Mouse (Mus musculus) embryonic facial prominence, embryonic 14.5 days (tissue): ENCODE measurements around the gene Acot11. TPM values are rescaled to one million over a fixed set of nuclear protein-coding genes. Genes with fewer than 3 reads are reported as not detected.

Experiments used
- ATAC-seq: fragments of 200-750 bp; cut with Nextera tagmentation; 2 replicates; pipeline ENCODE4 v1.8.0; 2017; ENCODE audit warnings: low read depth, moderate number of reproducible peaks, moderate TSS enrichment
- DNase-seq: peaks from one replicate; pipeline ENCODE4 v3.0.0-alpha.2; 2015; ENCODE audit warnings: low spot score
- H3K27ac ChIP-seq: fragments of 300-500 bp; sonication (generic); replicated peaks from 2 replicates; pipeline ENCODE4 v1.5.1; 2014; ENCODE audit warnings: low read depth, mild to moderate bottlenecking, low read length, moderate library complexity
- H3K27me3 ChIP-seq: fragments of 300-500 bp; sonication (generic); replicated peaks from 2 replicates; pipeline ENCODE4 v1.6.1; 2014; ENCODE audit warnings: low read length; ENCODE audit not compliant: control insufficient read depth, insufficient read depth
- H3K36me3 ChIP-seq: fragments of 300-500 bp; sonication (generic); 2 replicates; pipeline ENCODE4 v1.6.1; 2014; ENCODE audit warnings: low read length, mixed read lengths; ENCODE audit not compliant: control insufficient read depth, insufficient read depth
- H3K4me1 ChIP-seq: fragments of 300-500 bp; sonication (generic); 2 replicates; pipeline ENCODE4 v1.6.1; 2014; ENCODE audit warnings: antibody characterized with exemption, low read length; ENCODE audit not compliant: control insufficient read depth, insufficient read depth
- H3K4me2 ChIP-seq: fragments of 300-500 bp; sonication (generic); 2 replicates; pipeline ENCODE4 v1.6.1; 2014; ENCODE audit warnings: low read depth, mild to moderate bottlenecking, low read length, moderate library complexity, mixed read lengths
- H3K4me3 ChIP-seq: fragments of 300-500 bp; sonication (generic); 2 replicates; pipeline ENCODE4 v1.5.1; 2014; ENCODE audit warnings: low read depth, mild to moderate bottlenecking, low read length
- H3K9ac ChIP-seq: fragments of 300-500 bp; sonication (generic); 2 replicates; pipeline ENCODE4 v1.6.1; 2014; ENCODE audit warnings: low read depth, mild to moderate bottlenecking, low read length, moderate library complexity, mixed read lengths
- H3K9me3 ChIP-seq: fragments of 300-500 bp; sonication (generic); 2 replicates; pipeline ENCODE4 v1.6.1; 2016; ENCODE audit warnings: low read length; ENCODE audit not compliant: control insufficient read depth
- WGBS: fragments of 180-500 bp; shearing (Covaris S2); extraction: QIAGEN DNeasy Blood & Tissue Kit; methylation state at CpG from one replicate; pipeline ENCODE4 v1.1.7; 2014; 5-methylcytosine and 5-hydroxymethylcytosine counted together
- polyA plus RNA-seq: library from polyadenylated mRNA; unstranded; fragments of >200 nt; fragmentation: Nextera tagmentation; extraction: Ambion mirVana; gene quantifications from 2 replicates; pipeline ENCODE4 v1.2.1, GENCODE M21; 2014

The Acot11 gene
- polyA plus RNA-seq, 1 experiment from 2014 or later = 4.1 TPM

DNA sequence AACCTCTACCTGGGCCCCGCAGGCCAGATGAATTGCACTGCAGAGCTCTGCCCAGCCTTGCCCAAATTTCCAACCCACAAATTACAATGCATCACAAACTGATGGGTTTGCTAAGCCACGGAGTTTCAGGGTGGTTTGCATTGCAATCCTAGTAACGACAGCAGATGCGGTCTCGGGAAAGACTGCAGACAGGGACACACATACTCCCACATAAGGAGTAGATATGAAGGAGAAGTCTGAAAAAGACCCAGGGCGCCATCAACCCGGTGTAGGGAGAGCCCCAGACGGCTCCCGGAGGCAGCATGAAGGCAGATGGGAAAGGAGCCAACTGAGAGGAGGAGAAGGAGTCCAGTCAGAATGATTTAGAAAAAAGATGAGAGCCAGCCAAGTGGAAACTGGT is 15.1 kb downstream of the Acot11 start:
- H3K4me2 ChIP-seq = no peak overlapping the region
- no peaks in the 10 kb centered on the region for H3K9me3 ChIP-seq
- ATAC-seq (no peak), DNase-seq (peak; percentile 60)
- no peaks in the 10 kb centered on the region for H3K36me3 ChIP-seq
- H3K4me3 ChIP-seq = no peak overlapping the region
- H3K27ac ChIP-seq = peak overlapping the region; percentile 13; the same call in 1 of the 2 replicates
- H3K4me1 ChIP-seq = peaks cover 42% of the 10 kb centered on the region
- no peaks in the 10 kb centered on the region for H3K27me3 ChIP-seq
- no peak overlapping the region for H3K9ac ChIP-seq
- WGBS = 40% methylated on average over 9 of the region's 9 CpGs

DNA sequence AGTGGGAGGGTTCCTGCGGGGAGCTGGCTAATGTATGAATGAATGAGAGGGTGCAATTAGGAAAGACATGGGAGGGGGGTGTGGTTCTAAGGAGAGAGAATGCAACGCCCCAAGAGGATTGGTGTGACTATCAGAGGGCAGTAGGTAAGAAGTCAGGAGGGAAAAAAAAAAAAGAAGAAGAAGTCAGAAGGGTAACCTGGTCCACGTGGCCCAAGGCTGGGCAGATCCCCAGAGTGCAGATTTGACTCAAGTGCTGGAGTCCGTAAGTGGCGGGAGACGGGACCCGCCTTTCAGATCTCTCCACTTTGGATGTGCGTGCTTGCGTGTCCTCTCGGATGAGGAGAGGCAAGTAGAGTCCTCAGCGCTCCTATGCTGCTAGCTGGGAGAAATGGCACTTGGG is 16.2 kb downstream of the Acot11 start:
- Histone ChIP-seq H3K4me2 (no peak overlapping the region), H3K9ac (no peak overlapping the region), H3K4me1 (peaks cover 49% of the 10 kb centered on the region), H3K4me3 (no peak overlapping the region), H3K27me3 (no peaks in the 10 kb centered on the region), H3K36me3 (no peaks in the 10 kb centered on the region), H3K27ac (no peak overlapping the region), H3K9me3 (no peaks in the 10 kb centered on the region)
- 82% methylated on average over 11 of the region's 11 CpGs for WGBS
- ATAC-seq (no peak), DNase-seq (no peak)

DNA sequence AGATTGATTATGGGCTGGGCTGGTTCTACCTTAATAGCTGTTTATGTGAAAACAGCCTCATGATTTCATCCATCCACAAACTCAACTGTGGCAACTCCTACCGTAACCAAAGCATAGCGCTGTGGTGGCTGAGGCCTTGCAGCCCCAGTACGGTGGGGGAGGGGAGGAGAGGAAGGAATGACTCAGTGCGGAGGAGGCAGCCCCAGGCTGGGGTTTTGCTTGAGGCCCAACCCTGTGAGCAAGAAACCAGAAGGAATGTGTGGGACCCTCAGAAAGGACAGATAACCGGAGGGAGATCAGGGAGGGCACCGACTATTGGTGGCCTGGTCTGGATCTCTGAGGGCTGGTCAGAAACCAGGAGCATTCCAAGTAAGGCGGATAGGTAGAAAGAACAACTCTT is 17.0 kb downstream of the Acot11 start:
- H3K9ac ChIP-seq = no peak overlapping the region
- H3K4me3 ChIP-seq = no peak overlapping the region
- WGBS = 38% methylated on average over 7 of the region's 7 CpGs
- H3K36me3 ChIP-seq = no peaks in the 10 kb centered on the region
- no peak overlapping the region for H3K4me2 ChIP-seq
- peak; percentile 86 for DNase-seq
- H3K27ac ChIP-seq = peak overlapping the region; percentile 94; the same call in 1 of the 2 replicates
- H3K4me1 ChIP-seq = peaks cover 57% of the 10 kb centered on the region
- H3K9me3 ChIP-seq = no peaks in the 10 kb centered on the region
- ATAC-seq = no peak
- H3K27me3 ChIP-seq = no peaks in the 10 kb centered on the region

DNA sequence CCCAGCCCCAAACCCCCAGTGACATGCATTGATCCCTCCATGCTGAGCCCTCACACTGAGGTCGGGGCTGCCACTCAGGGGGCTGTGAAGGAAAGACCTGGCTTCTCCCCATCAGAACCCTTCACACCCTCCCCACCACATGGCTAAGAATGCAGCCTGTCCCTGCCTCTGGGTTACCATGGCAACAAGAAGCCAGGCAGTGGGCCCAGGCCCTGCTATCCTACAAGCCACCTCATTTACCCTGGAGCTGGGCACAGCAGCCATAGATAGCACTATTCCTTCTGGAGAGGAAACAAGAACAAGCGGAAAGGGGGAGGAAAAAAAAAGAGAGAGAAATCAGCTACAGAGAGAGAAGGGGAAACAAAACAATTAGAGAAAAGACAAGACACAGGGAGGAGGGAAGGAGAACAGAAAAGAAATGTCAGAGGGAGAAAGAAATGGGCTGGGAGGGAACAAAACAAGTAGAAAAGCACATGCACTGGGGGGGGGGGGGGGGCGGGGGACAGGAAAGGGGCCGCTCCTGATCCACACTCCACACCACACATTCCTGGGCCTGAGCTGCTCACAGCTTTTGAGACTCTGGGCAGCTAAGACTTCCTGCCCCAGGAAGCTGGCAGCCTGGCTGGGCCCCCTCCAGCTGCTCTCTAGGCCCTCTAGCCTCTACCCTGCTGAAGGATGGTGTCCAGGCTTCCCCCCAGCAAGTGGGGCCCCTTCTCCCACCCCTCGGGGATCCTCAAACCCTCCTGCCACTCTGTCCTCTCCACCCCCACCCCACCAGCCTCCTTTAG is 18.9 kb downstream of the Acot11 start:
- 7% methylated on average over 2 of the region's 5 CpGs for WGBS

DNA sequence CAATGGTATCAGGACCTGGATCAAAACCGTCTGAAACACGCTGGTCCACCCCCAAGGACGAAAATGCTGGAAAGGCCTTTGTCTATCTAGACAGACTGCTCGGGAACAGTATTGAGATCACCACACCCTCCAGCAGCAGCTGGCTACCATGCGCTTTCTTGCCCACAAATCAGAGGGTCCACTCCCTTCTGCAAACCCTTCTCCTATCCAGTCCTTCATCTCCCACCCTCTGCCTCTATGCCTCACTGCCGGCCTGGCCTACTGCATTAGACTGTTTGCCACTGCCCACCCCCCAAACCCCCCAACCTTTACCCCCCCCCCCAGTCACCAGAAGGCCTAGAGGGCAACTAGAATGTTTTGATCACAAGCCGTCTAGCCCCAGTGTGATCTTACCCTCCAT is 19.5 kb downstream of the Acot11 start:
- DNase-seq = no peak
- Histone ChIP-seq H3K9ac (no peak overlapping the region), H3K36me3 (no peaks in the 10 kb centered on the region), H3K9me3 (no peaks in the 10 kb centered on the region), H3K27me3 (no peaks in the 10 kb centered on the region), H3K27ac (peak overlapping the region; percentile 94), H3K4me3 (no peak overlapping the region), H3K4me1 (peaks cover 60% of the 10 kb centered on the region), H3K4me2 (no peak overlapping the region)
- 0 out of 2 replicates have a peak, but pooled peaks have one; percentile 14 for ATAC-seq
- 56% methylated on average over 7 of the region's 7 CpGs for WGBS

More for the DNA sequence above, 18.9 kb downstream of the Acot11 start:
- Histone ChIP-seq H3K27me3 (no peaks in the 10 kb centered on the region), H3K36me3 (no peaks in the 10 kb centered on the region), H3K9ac (peak overlapping the region; percentile 31; the same call in 1 of the 2 replicates), H3K4me2 (no peak overlapping the region), H3K27ac (peak overlapping the region; percentile 94), H3K9me3 (no peaks in the 10 kb centered on the region), H3K4me1 (peaks cover 60% of the 10 kb centered on the region), H3K4me3 (no peak overlapping the region)
- DNase-seq (peak; percentile 89), ATAC-seq (peak; percentile 84)

DNA sequence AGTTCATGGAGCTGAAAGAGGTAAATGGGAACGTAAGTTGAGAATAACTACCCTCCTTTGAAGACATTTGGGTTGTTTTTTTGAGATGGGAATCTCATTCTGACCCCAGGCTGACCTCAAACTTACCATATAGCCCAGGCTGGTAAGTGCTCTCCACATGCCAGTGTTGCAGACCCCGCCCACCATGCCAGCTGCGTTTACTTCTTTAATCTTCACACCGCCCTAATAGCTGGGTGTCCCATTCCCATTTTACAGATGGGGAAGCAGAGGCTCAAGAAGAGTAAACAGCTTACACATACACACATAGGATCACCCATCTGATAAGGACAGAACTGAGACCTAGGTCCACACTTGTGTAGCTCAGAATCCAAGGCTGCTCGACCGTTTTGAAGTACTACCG is 20.0 kb downstream of the Acot11 start:
- Histone ChIP-seq H3K4me3 (no peak overlapping the region), H3K4me2 (no peak overlapping the region), H3K27ac (peak overlapping the region; percentile 94), H3K36me3 (no peaks in the 10 kb centered on the region), H3K9ac (no peak overlapping the region), H3K27me3 (no peaks in the 10 kb centered on the region), H3K4me1 (peaks cover 60% of the 10 kb centered on the region), H3K9me3 (no peaks in the 10 kb centered on the region)
- ATAC-seq (no peak), DNase-seq (no peak)
- whole genome bisulfite sequencing = 89% methylated on average over 7 of the region's 7 CpGs

DNA sequence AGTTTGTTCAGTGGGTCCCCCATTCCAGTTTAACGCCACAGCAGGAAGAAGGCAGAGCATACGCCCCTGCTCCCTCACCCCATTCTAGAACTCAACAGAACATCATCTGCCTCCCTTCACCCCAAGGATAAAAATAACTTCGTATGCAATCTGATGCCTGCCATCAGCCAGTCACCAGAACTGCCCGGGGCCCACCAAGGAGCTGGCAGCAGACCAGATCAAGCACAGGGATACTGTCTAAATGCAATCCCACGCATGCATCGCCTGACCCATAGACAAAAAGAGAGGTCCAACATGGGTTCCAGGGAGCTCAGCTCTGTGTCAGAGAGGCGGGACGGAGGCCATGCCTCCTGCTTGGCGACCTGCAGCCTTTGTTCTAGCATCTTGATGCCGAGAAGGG is 21.7 kb downstream of the Acot11 start:
- H3K9me3 ChIP-seq = no peaks in the 10 kb centered on the region
- WGBS = 46% methylated on average over 10 of the region's 10 CpGs
- H3K4me3 ChIP-seq = no peak overlapping the region
- 0 out of 2 replicates have a peak overlapping the region, but pooled peaks have one; percentile 18 for H3K27ac ChIP-seq
- H3K36me3 ChIP-seq = no peaks in the 10 kb centered on the region
- no peak overlapping the region for H3K9ac ChIP-seq
- no peak for ATAC-seq
- no peak overlapping the region for H3K4me2 ChIP-seq
- no peaks in the 10 kb centered on the region for H3K27me3 ChIP-seq
- peaks cover 57% of the 10 kb centered on the region for H3K4me1 ChIP-seq
- peak; percentile 51 for DNase-seq

DNA sequence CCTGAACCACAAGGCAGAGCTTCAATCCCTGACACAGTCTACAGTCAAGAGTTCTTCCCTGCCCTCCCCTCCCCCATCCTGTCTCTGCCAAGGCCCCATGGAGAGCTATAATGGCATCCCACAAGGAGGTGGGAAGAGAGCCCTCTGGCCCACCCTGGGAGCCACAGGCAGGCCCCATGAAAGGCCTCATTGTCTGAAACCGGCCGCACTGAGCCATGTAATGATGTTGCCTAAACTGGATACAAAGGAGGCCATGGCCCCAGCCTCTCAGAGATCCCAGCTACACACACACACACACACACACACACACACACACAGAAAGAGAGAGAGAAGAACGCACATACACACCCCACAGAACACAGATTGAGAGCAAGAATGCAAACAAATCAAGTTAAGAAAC is 24.8 kb downstream of the Acot11 start:
- DNase-seq = peak; percentile 84

More for the DNA sequence above, 24.8 kb downstream of the Acot11 start:
- H3K4me1 ChIP-seq = peaks cover 31% of the 10 kb centered on the region
- no peak overlapping the region for H3K4me3 ChIP-seq
- H3K9me3 ChIP-seq = no peaks in the 10 kb centered on the region
- no peak overlapping the region for H3K9ac ChIP-seq
- H3K4me2 ChIP-seq = no peak overlapping the region
- peak overlapping the region; percentile 39; the same call in 1 of the 2 replicates for H3K27ac ChIP-seq
- no peaks in the 10 kb centered on the region for H3K36me3 ChIP-seq
- 10% methylated on average over 3 of the region's 3 CpGs for WGBS
- no peaks in the 10 kb centered on the region for H3K27me3 ChIP-seq
- peak; percentile 74 for ATAC-seq
